Mouse (Mus musculus): ENCODE results near the gene Pou3f1.

DNA sequence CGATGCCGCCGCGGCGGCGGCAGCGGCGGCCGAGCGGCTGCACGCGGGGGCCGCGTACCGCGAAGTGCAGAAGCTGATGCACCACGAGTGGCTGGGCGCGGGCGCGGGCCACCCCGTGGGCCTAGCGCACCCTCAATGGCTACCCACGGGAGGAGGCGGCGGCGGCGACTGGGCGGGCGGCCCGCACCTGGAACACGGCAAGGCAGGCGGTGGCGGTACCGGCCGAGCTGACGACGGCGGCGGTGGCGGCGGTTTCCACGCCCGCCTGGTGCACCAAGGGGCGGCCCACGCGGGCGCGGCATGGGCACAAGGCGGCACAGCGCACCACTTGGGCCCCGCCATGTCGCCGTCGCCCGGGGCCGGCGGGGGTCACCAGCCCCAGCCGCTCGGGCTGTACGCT lies 1.2 kb downstream of the Pou3f1 start:
- TF ChIP-seq CTCF (conservative IDR thresholded peaks at IDR 0.05; ENCODE audit: low read length), result no peak
- TF ChIP-seq POU5F1 (IDR thresholded peaks at IDR 0.05; ENCODE audit: borderline replicate concordance, low read length), result no peak
- no peak for TF ChIP-seq NANOG (IDR thresholded peaks at IDR 0.05; ENCODE audit: borderline replicate concordance, low read length)

Data from E14TG2a.4 (cell line).